Mouse (Mus musculus): ENCODE measurements around the gene Lpar1.

Gene Lpar1

DNA sequence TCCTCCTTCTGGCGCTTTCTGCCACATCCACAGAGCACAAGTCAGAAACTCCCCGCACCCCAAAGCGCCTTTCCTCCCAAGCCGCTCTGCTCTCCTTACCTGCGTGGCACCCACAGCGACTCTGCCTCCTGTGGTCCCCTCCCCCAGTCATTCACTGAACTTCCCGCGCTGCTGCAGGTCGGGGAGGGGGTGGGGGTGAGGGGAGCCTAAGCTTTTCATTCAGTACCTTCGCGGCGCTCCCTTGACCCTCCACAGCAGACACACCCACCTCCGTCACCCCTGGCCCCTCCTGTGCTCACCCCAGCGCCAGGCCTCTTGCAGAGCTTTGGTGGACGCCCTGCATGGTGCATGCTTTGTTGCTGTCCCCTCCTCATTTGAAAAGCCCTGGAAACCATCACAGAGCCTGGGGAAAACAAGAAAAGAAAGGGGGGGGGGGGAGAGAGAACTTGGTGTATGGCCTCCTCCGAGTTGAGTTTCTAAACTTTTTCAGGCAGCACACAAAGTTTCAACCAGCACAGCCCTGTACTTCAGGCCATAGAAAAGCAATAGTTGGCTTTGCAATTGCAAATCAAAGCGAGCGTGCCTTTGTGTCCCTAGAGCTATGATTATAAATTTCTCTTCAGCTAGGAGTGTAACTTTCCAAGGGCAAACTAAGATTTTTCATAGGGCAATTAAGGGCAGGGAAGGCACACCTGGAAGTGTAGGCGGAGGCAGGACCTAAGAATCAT is at the start of gene Lpar1:
TSS of gene Lpar1 (minus strand) at position 268 of the 728 bp plus-strand sequence.
- ATAC-seq (ENCODE audit: low TSS enrichment), result no peak

DNA sequence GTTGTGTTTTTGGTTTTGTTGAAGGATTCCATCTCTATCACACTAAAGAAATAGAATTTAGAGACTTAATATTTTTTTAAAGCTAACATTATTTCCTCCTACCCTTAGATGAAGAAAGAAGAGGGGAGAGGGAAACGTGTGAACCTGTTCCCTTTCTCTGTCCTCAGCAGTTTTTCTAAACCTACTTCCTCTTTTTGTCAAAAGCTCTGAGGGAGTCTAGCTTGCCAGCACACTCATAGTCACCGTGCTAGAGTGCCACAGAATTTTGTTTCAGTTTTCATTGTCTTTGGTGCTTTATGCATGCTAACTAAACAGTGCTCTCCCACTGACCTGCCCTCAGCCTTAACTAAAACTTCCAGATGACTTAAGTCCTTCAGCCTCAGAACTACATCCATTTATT is 32.2 kb upstream of the Lpar1 start:
- ATAC-seq (ENCODE audit: low TSS enrichment), result no peak

DNA sequence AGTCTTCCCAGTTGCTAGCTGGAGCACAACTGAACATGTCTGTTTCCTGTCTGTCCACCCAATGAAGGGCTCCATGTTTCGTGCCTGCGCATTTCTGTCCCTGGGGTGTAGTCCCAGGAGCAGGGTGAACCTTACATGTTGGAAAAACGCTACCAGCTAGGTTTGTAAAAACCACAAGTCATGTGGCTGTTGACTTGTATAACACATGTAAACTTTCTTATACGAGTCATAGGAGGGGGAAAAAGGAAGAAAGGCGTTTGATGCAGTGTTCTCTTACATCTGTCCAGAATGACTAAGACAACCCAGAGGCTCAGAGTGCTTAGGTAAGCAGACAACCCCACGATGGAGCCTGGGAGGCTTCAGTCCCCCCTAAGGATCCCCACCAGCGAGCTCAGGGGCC is 27.5 kb upstream of the Lpar1 start:
- no peak for ATAC-seq (ENCODE audit: low TSS enrichment)

DNA sequence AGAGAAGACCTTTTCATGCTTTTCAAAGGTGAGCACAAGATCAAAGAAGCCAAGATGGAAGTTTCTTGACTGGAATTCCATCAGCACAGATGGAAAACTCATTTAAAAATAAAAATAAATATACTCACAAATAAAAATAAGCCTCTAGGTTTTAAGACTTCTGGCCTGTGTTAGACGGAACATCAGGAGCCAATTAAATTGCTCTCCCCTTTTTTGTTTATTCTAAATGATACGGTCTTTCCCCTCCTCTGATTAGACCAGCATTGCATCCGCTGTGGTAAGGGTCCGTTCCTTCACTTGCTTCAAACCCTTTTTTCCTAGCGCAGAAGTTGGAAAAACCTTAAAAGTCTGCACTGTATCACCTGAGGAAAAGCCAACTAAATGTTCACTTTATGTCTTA is 26.8 kb upstream of the Lpar1 start:
- ATAC-seq (ENCODE audit: low TSS enrichment), result no peak

DNA sequence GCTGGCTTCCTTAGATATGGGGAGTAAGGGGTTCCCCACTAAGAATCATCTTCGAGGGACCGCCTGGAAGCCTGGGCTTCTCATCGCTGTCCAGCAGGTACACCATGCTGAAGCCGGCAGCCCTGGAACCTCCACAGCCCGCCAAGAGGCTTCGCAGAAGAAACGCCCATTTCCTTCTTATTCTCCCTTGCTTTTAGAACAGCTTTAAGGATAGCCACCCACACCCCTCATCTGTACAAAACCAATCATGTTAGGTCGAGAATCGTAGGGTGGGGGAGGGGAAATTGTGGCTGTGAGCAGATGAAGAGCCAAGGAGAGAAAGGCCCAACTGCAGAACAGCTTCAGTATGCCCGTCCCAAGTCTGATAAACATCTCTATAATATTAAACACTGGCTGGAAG is 26.4 kb upstream of the Lpar1 start:
- ATAC-seq (ENCODE audit: low TSS enrichment), result no peak

DNA sequence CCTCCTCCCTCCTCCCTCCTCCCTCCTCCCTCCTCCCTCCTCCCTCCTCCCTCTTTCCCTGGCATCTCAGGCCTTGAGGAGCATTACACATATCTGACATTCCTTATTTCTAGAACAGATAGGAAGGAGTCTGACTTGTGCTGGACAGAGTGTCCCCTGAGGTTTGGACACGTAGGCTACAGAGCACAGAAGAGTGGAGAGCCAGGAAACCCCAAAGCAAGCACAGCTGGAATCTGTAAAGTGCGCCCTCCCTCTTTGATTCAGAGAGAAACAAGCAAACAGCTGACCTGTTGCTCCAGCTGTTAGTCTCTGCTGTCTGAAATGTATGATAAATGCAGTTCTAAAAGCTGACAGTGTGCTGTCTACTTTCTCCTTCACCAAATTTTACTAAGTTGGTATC is 24.8 kb upstream of the Lpar1 start:
- ATAC-seq (ENCODE audit: low TSS enrichment), result no peak

DNA sequence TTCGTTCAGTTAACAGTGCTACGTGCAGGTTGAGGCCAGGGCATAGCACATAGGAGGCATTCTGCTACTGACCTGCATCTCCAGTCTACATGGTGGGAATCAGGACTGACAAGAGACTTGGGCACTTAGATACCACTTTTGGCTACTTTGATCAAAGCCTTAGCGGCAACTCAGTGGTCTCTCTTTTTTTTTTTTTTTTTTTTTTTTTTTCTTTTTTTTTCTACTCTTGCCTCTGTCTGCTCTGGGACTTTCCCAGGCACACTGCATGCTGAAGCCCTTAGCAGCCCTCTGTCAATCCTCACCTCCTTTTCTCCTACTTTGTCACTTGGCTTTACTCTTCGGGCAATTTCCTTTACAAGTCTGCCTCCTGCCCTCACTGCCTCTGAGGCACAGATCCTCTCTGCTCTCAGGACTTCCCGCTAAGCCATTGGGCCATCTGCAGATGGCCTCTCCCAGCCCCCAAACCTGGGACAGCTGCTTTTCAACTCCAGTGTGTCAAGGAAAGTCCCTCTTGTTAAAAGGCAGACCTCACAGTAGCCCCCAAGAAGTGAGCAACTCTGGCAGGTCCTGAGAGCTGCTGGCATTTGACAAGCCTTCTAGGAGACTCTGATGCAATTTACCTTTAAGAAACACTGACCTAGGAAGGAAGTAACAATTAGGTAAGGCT is 23.8 kb upstream of the Lpar1 start:
- no peak for ATAC-seq (ENCODE audit: low TSS enrichment)

DNA sequence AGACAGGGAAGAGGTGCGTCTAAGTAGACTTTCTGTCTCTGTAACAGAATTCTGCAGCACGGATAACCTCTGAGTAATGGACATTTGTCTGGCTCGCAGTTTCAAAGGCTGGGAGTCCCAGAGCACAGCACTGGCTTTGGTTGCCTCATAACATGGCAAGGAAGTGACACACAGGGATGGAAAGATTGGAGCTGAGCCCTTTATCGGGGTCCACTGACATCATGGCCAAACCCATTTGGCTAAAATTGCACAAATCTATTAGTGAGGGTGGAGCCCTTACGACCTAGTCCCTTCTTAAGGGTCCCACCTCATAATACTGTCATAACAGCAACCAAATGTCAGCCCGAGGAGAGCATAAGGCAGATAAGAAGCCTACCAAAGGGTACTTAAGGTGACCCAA is 22.1 kb upstream of the Lpar1 start:
- ATAC-seq (ENCODE audit: low TSS enrichment), result no peak

DNA sequence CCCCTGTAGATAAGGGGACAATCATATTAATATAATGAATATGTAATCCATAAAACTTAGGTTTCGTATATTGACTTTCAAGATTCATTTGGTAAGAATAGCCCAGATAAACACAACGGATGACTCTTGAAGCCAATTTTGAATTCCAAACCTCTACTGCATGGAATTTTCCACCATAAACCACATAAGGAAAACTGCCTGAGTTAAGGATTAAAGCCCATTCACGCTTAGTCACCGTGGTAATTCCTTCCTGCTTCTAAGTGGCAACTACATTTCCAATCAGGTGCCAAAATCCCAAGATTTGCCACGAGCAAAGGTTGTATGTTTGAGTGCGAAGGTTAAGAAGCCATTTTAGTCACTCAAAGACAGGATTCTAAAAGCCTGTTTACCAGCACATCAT is 20.3 kb upstream of the Lpar1 start:
- ATAC-seq (ENCODE audit: low TSS enrichment), result no peak

DNA sequence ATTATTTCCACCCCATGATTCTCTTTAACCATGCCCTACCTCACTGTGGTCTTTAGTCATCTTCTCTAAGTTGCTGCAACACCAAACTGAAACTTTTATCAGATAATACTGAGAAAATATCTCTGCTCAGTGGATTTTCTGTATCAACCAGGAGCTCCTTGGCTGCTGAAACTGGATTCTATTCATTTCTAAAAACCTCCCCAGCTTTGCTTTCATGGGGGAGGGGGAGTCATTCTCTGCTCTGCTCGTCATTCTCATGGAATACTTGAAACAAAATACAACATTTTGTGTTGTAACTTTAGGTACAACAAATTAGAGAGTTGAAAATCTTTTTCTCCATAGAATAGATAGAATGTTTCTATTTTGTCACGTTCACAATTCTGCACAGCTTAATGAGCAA is 18.7 kb upstream of the Lpar1 start:
- no peak for ATAC-seq (ENCODE audit: low TSS enrichment)

DNA sequence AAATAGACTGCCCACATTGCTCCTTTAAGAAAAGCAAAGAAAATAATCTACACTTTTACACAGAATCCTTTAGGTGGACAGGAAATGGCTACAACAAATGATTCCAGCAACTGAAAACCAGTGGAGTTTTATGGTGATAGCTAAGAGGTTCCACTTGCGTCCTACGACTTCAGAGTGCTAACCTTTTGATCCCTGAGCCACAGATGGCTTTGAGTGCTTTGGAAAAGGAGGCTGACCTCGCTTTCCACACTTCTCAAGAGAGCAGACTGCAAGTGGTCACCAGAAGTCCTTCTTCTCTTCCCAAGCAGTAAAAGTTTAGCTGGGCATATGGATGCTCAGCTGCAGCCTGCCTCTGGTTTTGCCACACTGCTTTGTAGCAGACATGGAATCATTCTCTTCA is 18.0 kb upstream of the Lpar1 start:
- no peak for ATAC-seq (ENCODE audit: low TSS enrichment)

DNA sequence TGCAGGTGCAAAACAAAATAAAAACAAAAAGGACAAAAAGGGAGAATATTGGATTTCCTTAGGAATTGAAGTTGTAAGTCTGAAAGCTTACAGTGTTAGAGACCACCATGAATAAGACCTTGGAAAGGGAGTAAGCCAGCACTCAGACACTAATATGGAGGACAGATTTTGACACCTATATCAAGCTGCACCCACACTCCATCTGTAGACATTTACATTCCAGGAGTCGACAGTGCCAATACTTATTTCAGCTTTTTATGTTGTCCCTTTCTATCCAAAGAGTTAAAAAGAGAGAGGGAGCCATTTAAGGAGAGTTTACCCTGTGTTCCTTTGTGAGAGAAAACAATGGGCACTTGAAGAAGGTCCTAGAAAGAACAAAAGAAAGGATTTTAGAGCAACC is 17.5 kb upstream of the Lpar1 start:
- ATAC-seq (ENCODE audit: low TSS enrichment), result peak; percentile 70

DNA sequence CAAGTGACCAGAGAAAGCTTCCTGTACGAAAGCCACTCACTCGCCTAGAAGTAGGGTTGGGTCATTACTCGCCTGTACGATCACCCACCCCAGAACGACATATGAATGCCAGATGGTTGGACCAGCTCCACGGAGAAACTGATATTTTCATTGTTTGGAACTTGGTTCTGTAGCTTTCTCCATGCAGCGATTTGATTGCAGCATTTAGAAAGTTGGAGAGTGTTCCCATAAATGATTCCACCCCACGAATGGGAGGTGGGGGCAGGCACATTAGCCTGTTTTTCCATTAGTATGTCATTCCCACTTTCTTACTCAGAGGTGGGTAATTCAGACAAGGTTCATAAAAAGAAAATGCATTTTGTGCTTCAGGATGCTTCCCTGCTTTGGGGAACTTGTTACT is 14.8 kb upstream of the Lpar1 start:
- no peak for ATAC-seq (ENCODE audit: low TSS enrichment)

DNA sequence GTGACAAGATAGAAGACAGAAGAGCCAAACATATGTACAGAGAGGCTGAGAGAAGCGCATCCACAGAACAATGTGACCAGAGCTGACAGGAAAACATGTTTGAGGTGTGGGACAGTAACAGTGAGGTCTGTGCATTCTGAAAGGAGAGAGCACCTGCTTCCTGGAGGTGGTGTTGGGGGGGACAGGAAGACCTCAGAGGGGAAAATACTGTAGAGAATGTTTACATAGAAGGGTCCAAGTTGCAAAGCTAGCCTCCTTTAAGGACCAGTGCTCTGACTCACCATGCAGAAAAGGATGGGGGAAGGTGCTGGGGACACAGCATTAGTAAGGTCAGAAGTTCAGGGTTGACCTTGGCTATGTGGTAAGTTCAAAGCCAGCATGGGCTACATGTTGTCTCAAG is 9.1 kb upstream of the Lpar1 start:
- ATAC-seq (ENCODE audit: low TSS enrichment), result no peak

DNA sequence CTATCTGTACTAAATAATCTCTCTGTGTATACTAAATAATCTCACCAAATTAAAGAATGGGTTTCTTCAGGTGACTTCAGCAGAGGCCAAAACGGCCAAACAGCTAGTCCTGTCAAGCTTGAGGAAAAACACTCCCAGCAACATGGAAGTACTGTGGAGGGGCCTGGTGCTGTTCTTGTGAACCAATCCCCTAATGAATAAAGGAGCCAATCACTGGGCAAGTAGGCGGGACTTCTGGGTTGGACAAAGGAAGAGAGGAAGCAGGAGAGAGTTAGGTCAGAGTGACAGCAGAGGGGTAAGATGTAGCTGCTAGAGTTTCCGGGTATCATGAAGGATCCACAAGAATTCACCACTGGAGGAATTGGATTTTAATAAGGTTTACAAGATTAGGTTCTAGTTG is 3.3 kb upstream of the Lpar1 start:
- no peak for ATAC-seq (ENCODE audit: low TSS enrichment)

DNA sequence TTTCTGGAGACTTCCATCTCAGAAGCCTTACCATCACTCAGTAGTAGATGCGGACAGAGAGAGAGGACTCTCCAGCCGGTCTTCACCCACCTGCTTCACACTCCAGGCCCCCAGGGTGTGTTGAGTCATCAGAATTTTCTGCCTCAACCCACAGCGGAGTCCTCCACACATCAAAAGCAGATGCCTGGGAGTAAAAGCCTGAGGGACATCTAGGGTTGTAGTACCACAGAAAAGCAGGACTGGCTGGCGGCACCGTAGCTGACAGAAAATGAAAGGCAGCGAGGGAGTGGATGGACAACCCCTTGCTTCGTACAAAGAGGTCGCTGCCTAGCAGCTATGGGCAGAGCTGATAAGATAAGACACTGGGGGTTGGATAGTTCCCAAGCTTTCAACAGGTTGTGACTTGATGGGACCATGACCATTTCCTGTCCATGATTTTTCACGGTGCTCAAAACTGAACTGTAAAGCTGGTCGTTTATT is 701 bp upstream of the Lpar1 start:
- ATAC-seq (ENCODE audit: low TSS enrichment), result peak; percentile 73

DNA sequence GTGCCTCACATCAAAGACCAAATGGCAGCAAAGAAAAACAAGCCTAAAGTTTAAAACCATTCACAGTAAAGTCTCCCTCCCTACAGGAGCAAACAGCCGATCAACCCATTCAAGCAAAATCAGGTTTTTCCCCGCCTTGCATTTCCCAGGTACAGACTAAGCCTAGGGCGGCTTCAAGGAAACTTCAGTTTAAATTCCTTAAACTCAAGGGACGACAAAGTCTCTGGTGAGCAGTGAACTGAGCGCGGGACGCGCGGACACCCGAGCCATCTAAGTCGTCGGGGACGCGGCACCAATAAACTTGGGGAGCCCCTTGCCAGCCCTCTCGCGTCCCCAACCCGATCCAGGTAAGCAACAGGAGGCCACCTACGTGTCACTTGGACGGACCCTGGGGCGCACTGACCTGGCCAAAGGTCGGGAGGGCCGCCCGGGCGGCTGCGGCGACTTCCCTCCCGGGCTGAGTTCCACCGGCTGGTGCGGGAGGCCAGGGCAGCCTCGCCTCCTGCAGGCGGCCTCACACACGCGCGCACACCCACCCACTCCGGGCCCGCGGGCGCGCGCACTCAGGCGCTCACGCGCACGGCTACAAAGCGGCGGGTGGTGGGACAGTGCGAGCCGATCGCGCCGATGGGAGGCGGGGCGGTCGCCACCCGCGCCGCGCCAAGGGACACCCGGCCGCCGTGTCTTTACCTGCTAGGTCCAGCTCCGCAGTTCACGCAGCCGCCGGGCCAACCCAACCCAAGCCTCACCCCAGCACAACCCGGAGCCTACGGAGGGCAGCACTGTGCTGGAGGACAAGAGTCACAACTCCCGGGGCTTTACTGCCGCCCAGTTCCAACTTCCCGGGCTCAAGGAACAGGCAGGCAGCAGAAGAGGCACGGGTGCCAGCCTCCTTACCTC is 717 bp downstream of the Lpar1 start:
- peak; percentile 81 for ATAC-seq (ENCODE audit: low TSS enrichment)

DNA sequence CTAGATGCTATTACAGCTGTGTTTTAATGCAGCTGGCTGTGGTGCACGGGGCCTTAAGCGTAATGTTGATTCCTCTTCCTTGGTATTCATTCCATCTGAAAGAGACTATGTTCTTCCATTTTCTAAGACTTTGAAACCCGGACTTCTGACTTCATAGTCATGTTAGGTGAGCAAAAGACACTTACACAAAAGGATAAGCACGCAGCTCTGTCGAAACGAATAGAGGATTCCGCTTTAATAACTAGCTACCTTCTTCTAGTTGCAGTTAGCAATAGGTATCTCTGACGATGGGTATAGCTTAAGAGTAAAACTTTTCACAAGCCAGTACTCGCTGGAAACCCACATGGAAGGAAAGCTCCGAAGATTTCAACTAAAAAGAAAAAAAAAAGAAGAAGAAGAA is 1.5 kb downstream of the Lpar1 start:
- no peak for ATAC-seq (ENCODE audit: low TSS enrichment)

DNA sequence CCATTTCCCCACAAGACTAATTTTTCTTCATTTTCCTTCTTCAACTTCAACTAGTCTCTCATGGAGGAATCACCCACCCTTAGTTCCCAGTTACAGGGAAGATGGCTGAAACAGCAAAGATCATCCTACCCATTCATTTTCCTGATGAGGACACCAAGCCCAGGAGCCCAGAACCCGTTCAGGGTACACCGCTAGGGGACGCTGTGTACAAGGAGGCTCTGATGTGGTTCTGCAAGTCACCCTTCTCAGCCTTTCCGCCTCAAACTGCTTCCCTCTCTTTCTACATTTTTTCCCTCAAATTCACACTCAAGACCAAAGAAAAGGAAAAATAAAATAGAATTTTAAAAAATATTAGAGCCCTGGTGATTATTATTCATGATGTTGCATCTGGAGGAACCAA is 1.9 kb downstream of the Lpar1 start:
- 0 out of 2 replicates have a peak, but pooled peaks have one; percentile 31 for ATAC-seq (ENCODE audit: low TSS enrichment)

DNA sequence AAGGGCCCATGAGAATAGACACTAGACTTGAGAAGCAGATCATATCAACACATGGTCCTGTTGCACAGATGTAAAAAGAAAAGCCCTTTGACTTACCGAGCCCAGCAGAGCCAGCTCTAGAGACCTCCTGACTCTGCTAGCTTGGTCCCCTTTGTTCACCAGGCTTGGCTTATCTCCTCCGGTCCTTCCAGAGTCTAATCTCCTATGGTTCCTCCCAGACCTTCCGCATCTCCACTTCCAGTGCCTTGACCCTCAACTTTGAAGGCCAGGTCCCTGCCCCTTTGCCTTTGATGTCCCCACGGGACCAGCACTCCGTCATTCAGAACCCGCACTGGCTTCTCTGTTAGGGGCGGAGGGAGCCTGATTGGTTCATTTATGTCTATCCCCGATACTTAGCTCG is 6.0 kb downstream of the Lpar1 start:
- ATAC-seq (ENCODE audit: low TSS enrichment), result no peak

DNA sequence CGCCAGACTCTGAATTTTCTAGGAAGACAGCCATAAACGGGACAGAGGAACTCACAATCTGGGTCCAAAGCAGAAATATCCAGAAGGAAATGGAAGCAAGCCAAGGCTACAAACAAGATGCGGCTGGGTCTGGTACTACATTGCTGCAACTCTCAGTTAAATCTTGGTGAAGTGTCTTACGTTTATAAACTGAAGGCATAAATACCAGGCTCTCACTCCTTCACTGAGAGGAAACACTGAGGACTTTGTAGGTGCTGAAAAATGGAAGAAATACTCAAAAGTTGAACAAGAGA is 6.5 kb downstream of the Lpar1 start:
- peak; percentile 16; the same call in 1 of the 2 replicates for ATAC-seq (ENCODE audit: low TSS enrichment)

DNA sequence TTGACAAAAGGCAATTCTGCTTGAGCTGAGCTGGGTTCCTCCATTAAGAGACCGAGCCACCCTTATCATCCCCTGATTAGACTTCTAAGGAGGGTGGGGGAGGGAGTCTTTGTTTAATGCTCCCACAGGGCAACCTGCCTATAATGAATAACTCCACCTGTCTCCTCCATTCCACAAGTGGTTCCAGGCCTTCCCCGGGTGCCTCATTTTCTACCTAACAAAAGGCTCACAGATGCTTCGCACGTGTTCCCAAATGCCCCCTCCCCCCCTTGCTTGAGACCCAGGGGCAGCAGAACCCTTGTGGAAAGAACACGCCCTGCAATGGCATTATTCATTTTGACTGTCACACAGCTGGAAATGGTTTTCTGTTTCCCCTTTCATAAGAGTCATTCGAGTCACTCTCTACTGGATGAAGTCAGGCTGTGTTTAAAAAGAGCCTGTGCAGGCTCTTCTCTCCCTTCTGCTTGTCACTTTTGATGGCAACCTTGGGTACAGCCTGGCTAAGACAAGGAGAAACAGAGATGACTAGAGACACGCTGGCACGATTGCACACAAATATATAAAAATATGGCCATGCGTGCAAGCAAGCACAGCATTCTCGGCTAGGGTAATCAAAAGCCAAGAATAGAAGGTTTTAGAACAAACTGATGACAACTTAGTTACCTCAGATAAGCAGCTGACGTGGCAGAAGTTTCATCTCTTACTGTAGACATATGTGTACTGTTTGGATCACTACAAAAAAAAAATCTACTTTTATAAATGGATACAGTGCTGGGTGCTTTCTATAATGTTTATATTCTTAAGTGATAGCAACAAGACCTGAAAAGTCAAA is 7.0 kb downstream of the Lpar1 start:
- ATAC-seq (ENCODE audit: low TSS enrichment), result peak; percentile 23

Measured in frontal cortex, adult (tissue).